Mouse (Mus musculus) embryonic facial prominence, embryonic 15.5 days (tissue): Measurements from ENCODE around the gene Car8. TPM values are rescaled to one million over a fixed set of nuclear protein-coding genes. Genes with fewer than 3 reads are reported as not detected.

ENCODE experiments used
- ATAC-seq: fragments of 200-750 bp; cut with Nextera tagmentation; 2 replicates; pipeline ENCODE4 v1.8.0; 2017; ENCODE audit warnings: low read depth, moderate TSS enrichment; ENCODE audit not compliant: insufficient number of reproducible peaks, low FRiP score, low TSS enrichment
- H3K27ac ChIP-seq: fragments of 300-500 bp; sonication (generic); replicated peaks from 2 replicates; pipeline ENCODE4 v1.5.1; 2015; ENCODE audit warnings: mild to moderate bottlenecking, inconsistent platforms
- H3K27me3 ChIP-seq: fragments of 300-500 bp; sonication (generic); 2 replicates; pipeline ENCODE4 v1.6.1; 2015; ENCODE audit warnings: inconsistent platforms
- H3K36me3 ChIP-seq: fragments of 300-500 bp; sonication (generic); 2 replicates; pipeline ENCODE4 v1.6.1; 2015; ENCODE audit warnings: mild to moderate bottlenecking, inconsistent platforms
- H3K4me1 ChIP-seq: fragments of 300-500 bp; sonication (generic); 2 replicates; pipeline ENCODE4 v1.6.1; 2015; ENCODE audit warnings: inconsistent platforms
- H3K4me2 ChIP-seq: fragments of 300-500 bp; sonication (generic); replicated peaks from 2 replicates; pipeline ENCODE4 v1.6.1; 2015; ENCODE audit warnings: mild to moderate bottlenecking, inconsistent platforms
- H3K4me3 ChIP-seq: fragments of 300-500 bp; sonication (generic); replicated peaks from 2 replicates; pipeline ENCODE4 v1.5.1; 2015; ENCODE audit warnings: mild to moderate bottlenecking, inconsistent platforms
- H3K9ac ChIP-seq: fragments of 300-500 bp; sonication (generic); 2 replicates; pipeline ENCODE4 v1.6.1; 2015; ENCODE audit warnings: inconsistent platforms
- H3K9me3 ChIP-seq: fragments of 300-500 bp; sonication (generic); replicated peaks from 2 replicates; pipeline ENCODE4 v1.6.1; 2016; ENCODE audit warnings: inconsistent platforms
- WGBS: fragments of 180-500 bp; shearing (Covaris S2); methylation state at CpG from one replicate; pipeline ENCODE4 v1.1.7; 2015; 5-methylcytosine and 5-hydroxymethylcytosine counted together
- polyA plus RNA-seq: library from polyadenylated mRNA; unstranded; fragments of >200 nt; fragmentation: Nextera tagmentation; extraction: Ambion mirVana; gene quantifications from 2 replicates; pipeline ENCODE4 v1.2.1, GENCODE M21; 2015

The Car8 gene
- 3.3 and 4.0 TPM in 2 replicates for polyA plus RNA-seq

DNA sequence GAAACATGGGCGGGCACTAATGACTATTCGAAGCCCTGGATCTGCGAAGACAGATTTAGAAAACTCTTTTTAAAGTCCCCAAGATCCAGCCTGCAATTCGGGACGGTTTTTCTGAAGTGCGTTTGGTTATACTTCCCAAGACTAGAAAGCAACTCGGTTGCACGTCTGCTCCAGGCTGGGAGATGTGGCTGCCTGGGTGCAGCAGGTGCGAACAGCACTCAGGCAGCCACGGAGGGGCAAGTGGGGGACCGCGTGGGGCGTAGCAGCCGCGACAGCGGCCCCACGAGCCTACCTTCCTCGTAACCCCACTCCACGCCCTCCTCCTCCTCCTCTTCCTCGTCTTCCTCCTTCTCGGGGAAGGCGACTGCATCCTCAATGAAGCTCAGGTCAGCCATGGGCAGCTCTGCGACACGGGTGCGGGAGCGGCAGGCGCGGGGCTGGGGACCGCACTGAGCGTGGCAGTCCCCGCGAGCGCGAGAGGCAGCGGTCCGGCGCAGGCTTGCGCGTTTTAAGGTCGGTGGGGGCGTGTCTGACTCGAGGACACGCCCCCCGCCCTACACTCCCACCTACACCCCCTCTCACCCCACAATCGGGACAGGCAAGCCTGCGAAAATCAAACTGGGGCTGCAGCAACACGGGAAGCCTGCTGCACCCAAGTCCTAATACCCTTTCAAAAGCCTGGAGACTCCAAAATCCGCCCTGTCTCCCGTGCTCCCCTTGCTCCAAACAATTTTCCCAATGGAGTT is at the start of gene Car8:
Car8 (minus strand) TSS at position 482 of the 746 bp plus-strand sequence.
- Histone ChIP-seq H3K9ac (peak within 1 kb of the TSS; percentile 31), H3K4me1 (no peaks in the 10 kb centered on the region), H3K4me3 (peak within 1 kb of the TSS; percentile 61), H3K36me3 (no peaks in the 10 kb centered on the region), H3K27me3 (no peaks in the 10 kb centered on the region), H3K27ac (no peak within 1 kb of the TSS), H3K9me3 (no peaks in the 10 kb centered on the region), H3K4me2 (peak within 1 kb of the TSS; percentile 100)
- peak; percentile 80; the same call in 1 of the 2 replicates for ATAC-seq
- under 1% methylated on average over 47 of the region's 49 CpGs for WGBS

DNA sequence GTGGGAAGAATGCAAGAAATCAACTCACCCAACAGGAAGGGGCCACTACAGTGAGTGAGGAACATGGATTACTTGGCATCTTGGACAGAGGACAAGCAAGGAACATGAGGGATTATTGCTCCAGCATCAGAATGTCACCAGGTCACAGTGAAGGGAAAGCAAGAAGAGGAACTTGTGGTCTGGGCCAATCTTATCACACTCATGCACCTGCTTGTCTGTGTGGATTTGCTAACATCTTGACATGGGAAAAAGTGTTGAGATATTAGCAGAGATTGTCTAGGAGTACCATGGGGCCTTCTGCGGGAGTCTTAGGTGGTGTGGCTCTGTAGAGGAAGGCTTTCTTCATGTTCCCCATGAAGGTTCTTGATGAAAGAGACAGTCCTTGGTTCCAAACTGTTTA is 46.1 kb upstream of the Car8 start:
- H3K4me2 ChIP-seq: no peak overlapping the region
- 90% methylated on average over 1 of the region's 1 CpGs for WGBS
- no peaks in the 10 kb centered on the region for H3K36me3 ChIP-seq
- no peak for ATAC-seq
- no peaks in the 10 kb centered on the region for H3K9me3 ChIP-seq
- H3K27me3 ChIP-seq: no peaks in the 10 kb centered on the region
- no peak overlapping the region for H3K9ac ChIP-seq
- H3K4me3 ChIP-seq: no peak overlapping the region
- H3K27ac ChIP-seq: no peak overlapping the region
- H3K4me1 ChIP-seq: no peaks in the 10 kb centered on the region

DNA sequence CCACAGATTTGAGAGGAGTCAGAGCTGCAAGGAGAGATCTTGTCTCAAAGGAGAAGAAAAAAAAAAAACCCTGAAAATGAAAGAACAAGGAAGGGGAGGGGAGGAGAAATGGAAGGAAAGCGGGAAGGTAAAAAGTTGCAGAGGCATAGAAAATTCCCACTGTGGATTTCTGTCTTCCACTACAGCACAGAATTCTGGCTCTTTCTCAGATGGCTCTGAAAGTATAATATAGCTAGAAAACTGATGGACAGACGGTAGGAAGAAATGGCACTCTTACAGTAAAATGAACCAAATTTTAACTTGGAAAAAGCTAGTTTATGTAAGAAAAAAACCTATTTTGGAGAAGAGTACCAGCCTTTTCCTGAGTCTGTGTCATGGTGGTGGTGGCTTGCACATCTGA is 39.3 kb upstream of the Car8 start:
- 79% methylated on average over 2 of the region's 2 CpGs for WGBS
- no peaks in the 10 kb centered on the region for H3K27me3 ChIP-seq
- H3K9ac ChIP-seq: no peak overlapping the region
- H3K4me1 ChIP-seq: no peaks in the 10 kb centered on the region
- no peaks in the 10 kb centered on the region for H3K9me3 ChIP-seq
- H3K4me3 ChIP-seq: no peak overlapping the region
- H3K27ac ChIP-seq: no peak overlapping the region
- ATAC-seq: no peak
- no peak overlapping the region for H3K4me2 ChIP-seq
- no peaks in the 10 kb centered on the region for H3K36me3 ChIP-seq

DNA sequence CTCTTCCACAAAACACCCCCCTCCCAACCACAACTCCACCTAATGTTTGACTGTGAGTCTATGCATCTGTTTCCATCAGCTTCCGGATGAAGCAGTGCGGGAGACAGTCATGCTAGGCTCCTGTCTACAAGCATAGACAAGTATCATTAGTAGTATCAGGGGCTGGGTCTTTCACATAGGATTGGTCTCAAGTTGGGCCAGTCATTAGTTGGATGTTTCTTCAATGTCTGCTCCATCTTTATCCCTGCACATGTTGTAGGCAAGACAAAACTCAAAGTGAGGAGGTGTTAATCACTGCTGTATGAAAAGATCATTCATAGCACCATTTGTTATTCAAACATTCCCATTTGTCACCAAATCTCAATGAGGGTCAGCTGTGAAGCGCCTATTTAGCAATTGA is 11.0 kb upstream of the Car8 start:
- no peaks in the 10 kb centered on the region for H3K9me3 ChIP-seq
- H3K4me3 ChIP-seq: no peak overlapping the region
- no peak overlapping the region for H3K4me2 ChIP-seq
- 96% methylated on average over 3 of the region's 3 CpGs for whole genome bisulfite sequencing
- H3K27ac ChIP-seq: no peak overlapping the region
- no peaks in the 10 kb centered on the region for H3K36me3 ChIP-seq
- no peaks in the 10 kb centered on the region for H3K27me3 ChIP-seq
- no peaks in the 10 kb centered on the region for H3K4me1 ChIP-seq
- no peak overlapping the region for H3K9ac ChIP-seq
- ATAC-seq: no peak

DNA sequence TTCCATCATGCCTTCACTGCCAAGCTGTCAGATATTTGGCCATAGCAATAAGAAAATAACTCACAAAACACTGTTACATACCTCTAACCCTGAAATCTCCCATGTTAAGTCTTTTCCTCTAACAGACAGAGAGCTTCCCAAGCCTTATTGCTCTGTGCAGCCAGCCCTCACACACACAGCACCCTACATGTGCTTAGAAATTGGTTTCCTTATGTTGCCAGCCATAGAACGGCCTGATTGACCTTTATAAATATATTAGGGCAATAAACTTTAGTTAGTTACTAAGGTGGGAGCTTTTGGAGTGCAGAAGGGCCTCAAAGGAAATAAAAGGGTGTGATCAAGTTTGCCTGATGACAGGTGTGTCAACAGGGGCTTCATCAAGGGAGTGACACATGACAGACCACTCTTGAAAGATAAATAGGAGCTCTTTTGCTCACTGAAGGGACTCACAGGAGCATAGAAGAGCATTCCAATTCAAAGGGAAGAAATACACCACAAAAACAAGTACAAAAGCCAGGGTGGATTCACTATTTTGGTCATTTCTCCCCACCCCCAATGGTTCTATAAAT is 6.7 kb upstream of the Car8 start:
- Histone ChIP-seq H3K4me3 (no peak overlapping the region), H3K4me2 (no peak overlapping the region), H3K36me3 (no peaks in the 10 kb centered on the region), H3K9me3 (no peaks in the 10 kb centered on the region), H3K27ac (no peak overlapping the region), H3K27me3 (no peaks in the 10 kb centered on the region), H3K9ac (no peak overlapping the region), H3K4me1 (no peaks in the 10 kb centered on the region)
- WGBS: 72% methylated on average over 1 of the region's 1 CpGs
- no peak for ATAC-seq

DNA sequence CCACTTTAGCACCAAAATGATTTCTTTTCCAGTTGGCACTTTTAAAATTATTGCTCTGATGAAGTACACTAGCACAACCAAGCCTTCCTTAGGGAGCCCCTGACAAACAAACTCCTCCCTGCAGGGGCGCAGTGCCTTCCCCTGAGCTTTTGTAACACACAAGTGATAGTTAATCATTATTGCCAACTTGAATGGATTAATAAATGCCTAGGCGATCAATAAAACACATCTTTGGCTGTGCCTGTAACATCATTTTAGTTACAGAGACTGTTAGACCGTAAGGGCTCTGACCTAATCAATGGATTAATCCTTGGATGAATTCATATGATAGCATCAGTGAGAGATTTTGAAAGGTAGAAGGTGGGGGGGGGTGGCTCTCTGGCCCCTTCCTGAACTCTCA is 6.2 kb upstream of the Car8 start:
- no peak overlapping the region for H3K27ac ChIP-seq
- no peaks in the 10 kb centered on the region for H3K36me3 ChIP-seq
- ATAC-seq: no peak
- H3K4me1 ChIP-seq: no peaks in the 10 kb centered on the region
- H3K9me3 ChIP-seq: no peaks in the 10 kb centered on the region
- H3K9ac ChIP-seq: no peak overlapping the region
- WGBS: 87% methylated on average over 3 of the region's 3 CpGs
- no peak overlapping the region for H3K4me2 ChIP-seq
- H3K4me3 ChIP-seq: no peak overlapping the region
- no peaks in the 10 kb centered on the region for H3K27me3 ChIP-seq

DNA sequence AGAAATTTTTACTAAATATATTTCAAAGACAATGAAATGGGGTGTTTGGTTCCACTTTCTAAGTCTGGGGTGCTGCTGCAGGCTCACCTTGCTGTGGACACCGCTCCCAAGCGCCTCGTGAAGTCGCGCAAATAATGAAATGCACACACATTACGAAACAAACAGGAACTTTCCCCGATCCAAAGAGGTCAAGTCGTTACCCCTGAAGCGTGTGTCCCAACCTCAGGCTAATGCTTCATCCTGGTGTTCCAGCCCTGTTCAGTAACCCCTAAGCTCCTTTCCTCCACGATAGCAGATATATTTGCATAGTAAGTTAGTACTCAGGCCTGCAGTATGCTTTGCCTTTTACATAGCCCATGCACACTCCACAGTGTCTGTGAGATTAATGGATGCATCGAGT is 858 bp upstream of the Car8 start:
- WGBS: 61% methylated on average over 11 of the region's 11 CpGs
- Histone ChIP-seq H3K9me3 (no peaks in the 10 kb centered on the region), H3K27ac (no peak overlapping the region), H3K9ac (no peak overlapping the region), H3K4me1 (no peaks in the 10 kb centered on the region), H3K4me2 (no peak overlapping the region), H3K4me3 (no peak overlapping the region), H3K36me3 (no peaks in the 10 kb centered on the region), H3K27me3 (no peaks in the 10 kb centered on the region)
- ATAC-seq: no peak

DNA sequence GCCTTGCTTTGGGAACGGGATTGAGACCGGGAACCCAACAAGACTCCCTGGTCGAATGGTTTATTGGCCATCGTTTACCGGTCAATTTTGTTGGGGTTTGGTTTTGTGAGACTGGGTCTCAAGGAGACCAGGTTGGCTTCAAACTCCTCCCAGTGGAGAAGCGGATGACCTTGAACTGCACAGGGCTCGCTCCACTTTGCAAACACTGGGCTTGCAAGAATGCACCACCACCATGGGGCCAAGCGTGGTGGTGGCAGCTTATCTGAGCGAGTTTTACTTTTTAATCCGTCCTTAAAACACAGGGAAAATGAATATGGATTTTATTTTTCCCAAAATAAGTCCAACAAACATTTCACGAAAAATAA is 447 bp upstream of the Car8 start:
- Histone ChIP-seq H3K4me1 (no peaks in the 10 kb centered on the region), H3K36me3 (no peaks in the 10 kb centered on the region), H3K4me2 (peak overlapping the region; percentile 100), H3K9ac (no peak overlapping the region), H3K27me3 (no peaks in the 10 kb centered on the region), H3K27ac (no peak overlapping the region), H3K4me3 (peak overlapping the region; percentile 61), H3K9me3 (no peaks in the 10 kb centered on the region)
- WGBS: 21% methylated on average over 11 of the region's 11 CpGs
- no peak for ATAC-seq

DNA sequence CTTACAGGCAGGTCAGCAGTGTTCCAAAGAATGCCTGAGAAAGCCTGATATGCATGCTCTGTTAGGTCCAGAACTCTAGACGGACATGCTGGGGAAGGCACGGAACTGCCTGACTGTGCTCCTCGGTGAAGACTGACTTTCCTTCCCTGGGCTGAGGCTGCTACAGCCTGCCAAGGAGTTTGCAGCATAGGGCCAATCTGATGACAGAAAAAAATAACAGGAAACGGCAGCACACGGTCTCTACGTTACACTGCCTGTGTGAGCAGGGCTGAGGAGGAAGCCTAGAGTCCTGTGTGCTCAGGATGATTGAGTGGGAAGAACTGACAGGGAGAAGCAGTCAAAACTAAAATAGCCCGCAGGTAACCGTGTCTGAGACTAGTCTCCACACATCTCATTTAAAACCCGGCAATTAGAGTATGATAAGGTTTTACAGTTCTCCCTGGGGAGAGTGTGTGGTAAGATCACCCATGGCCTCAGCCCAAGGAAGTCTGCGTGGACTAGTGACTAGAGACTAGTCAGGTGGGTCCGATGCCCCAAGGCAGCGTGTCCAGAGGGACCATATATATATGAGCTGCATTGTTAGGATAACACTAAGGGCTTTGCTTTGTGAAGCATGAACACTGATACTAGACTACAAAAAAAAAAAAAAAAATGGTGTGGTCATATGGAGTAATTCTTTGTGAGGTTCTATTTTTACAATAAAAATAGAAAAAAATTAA is 6.3 kb downstream of the Car8 start:
- ATAC-seq: no peak
- H3K9ac ChIP-seq: no peak overlapping the region
- WGBS: 50% methylated on average over 12 of the region's 12 CpGs
- H3K36me3 ChIP-seq: no peaks in the 10 kb centered on the region
- H3K27me3 ChIP-seq: no peaks in the 10 kb centered on the region
- H3K27ac ChIP-seq: no peak overlapping the region
- no peaks in the 10 kb centered on the region for H3K9me3 ChIP-seq
- H3K4me2 ChIP-seq: no peak overlapping the region
- H3K4me1 ChIP-seq: peaks cover 4% of the 10 kb centered on the region; the same call in 1 of the 2 replicates
- H3K4me3 ChIP-seq: no peak overlapping the region

DNA sequence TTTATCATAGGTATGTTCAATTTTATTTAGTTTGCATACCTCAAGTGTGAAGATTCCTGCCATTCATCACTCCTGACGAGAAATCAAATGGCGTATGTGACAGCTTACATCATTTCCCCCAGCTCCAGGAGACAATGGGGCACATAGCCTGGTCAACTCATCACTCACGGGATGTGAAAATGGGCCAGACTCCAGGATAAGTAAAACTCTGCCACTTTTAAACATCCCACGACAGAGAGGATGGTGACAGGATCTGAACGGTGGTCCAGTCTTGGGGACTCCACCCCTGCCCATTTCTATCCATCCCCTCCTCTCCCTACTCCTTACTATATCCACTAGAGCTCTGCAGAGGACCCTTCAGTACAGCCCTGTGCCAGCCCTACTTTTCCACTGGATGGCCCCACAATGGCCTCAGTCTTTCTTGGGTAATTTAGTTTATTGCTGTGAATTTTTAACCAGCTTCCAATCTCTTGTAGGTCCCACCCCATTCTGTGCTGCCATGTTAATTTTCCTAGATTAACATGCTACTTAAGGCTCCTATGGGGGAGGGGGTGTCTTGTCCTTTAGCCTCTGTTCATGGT is 7.5 kb downstream of the Car8 start:
- H3K36me3 ChIP-seq: no peaks in the 10 kb centered on the region
- no peaks in the 10 kb centered on the region for H3K9me3 ChIP-seq
- no peak overlapping the region for H3K4me2 ChIP-seq
- ATAC-seq: no peak
- H3K27me3 ChIP-seq: no peaks in the 10 kb centered on the region
- H3K4me1 ChIP-seq: peaks cover 4% of the 10 kb centered on the region; the same call in 1 of the 2 replicates
- WGBS: 83% methylated on average over 5 of the region's 5 CpGs
- no peak overlapping the region for H3K27ac ChIP-seq
- no peak overlapping the region for H3K4me3 ChIP-seq
- H3K9ac ChIP-seq: no peak overlapping the region

DNA sequence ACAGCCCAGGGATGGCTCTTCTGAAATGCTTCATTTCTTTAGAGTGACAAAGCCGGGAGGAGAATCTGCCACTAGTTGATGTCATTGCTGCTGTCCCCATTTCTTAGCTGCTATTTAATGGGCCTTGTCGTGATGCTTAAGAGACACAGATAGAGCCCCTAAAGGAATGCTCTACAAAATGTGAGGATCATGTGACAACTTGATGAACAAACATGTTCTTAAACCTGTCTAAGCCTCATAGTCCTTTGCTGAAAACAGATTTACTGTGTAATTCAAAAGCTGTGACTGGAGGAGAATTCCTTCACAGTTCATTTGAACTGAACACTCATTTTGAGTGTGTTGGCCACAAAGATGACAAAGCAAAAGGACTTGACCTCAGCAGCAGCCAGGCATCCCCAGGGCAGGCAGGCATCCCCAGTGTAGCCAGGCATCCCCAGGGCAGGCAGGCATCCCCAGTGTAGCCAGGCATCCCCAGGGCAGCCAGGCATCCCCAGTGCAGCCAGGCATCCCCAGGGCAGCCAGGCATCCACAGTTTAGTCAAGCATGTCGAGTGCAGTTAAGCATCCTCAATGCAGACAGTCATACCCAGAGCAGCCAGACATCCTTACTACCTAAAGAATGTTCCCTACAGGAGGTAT is 9.1 kb downstream of the Car8 start:
- Histone ChIP-seq H3K27ac (no peak overlapping the region), H3K27me3 (no peaks in the 10 kb centered on the region), H3K4me3 (no peak overlapping the region), H3K9ac (no peak overlapping the region), H3K4me2 (no peak overlapping the region), H3K9me3 (no peaks in the 10 kb centered on the region), H3K4me1 (peaks cover 4% of the 10 kb centered on the region; the same call in 1 of the 2 replicates), H3K36me3 (no peaks in the 10 kb centered on the region)
- 54% methylated on average over 3 of the region's 3 CpGs for WGBS
- no peak for ATAC-seq
